Mouse (Mus musculus): Measurements from ENCODE around the gene Zc3h15.
"Not testable (repeated sequence)": the region's sequence is repeated elsewhere in the genome, so short reads cannot be mapped to it uniquely, and the experiment has no call there.

Gene Zc3h15

DNA sequence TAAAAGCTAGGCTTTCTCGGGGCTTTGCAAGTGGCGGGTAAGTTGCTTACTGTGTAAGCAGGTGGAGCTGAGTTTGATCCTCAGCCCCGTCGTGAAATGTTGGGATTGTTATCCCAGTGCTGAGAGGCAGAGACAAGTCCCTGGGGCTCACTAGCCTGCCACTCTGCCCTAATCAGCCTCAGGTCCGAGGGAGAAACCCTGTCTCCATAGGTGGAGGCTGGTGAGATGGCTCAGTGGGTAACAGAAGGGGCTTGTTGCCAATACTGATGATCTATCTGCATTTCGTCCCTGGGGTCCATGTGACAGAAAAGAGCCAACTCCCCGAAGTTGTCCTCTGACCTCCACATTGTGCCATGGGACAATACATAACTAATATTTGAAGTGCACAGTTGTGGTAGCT is 30.2 kb downstream of the Zc3h15 start:
- no peak for DNase-seq (ENCODE audit: low read depth, low spot score)

DNA sequence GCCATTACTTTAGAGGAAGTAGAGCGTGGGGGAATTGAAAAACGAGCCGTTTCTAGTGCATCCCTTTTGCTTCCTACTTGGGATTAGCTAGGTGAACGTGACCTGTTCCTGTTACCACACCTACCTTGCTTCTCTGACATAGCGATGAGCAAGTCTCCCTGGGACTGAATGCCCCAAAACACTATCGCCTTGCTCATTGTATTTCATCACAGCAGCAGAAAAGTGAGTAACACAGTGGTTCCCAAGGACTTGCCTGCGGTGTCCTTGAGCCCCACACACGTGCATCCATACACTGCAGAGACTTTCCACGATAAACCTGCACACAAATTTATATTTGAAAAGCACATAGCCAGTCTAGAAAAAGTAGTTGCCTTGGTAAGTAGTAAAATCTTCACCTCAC is 30.7 kb downstream of the Zc3h15 start:
- DNase-seq (ENCODE audit: low read depth, low spot score): no peak

DNA sequence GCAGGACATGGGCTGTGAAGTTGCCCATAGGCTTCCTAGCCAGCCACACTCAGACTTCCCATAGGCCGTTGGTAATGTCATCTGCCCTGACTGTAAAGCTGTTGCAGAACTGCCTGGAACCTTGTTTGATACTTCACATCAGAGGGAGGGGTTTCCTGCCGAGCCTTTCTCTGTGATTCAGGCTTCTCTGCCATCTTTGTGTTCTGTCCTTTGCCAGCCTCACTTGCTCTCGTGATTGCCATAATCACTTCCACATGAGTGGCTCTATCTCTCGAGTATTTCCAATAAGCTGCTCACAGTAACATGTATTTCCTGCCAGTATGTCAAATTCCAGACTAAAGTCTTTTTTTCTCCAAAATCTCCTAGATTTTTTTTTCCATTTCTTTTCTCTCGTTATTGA is 31.4 kb downstream of the Zc3h15 start:
- no peak for DNase-seq (ENCODE audit: low read depth, low spot score)

DNA sequence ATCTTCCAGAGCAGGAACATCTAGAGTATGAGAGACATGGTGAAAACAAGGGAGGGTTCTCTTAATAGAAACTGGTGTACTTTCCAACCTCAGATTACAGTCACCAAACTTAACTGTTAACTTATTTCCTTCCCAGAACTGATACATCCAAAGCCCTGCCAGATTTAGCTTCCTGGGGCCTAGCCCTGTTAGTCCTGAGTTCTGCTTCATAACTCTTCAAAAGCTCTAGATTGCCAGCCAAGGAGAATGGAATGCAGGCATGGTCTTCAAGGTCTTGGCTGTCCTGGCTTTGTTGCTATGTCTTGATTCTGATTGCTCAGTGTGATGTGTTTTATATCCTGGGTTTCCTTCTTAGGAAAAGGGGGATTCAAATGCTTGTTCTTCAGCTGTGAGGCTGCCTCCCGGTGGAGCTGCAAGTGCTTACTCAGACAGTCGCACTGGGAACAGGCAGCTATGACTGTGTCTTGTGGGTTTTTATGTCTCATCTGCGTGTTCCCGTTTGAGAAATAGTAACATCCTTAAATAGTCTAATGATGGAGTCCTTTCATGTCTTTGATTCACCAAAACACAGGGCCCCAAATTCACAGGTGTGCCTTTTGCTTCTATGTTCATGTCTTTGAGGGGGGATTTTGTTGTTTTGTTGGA is 32.1 kb downstream of the Zc3h15 start:
- no peak for DNase-seq (ENCODE audit: low read depth, low spot score)

DNA sequence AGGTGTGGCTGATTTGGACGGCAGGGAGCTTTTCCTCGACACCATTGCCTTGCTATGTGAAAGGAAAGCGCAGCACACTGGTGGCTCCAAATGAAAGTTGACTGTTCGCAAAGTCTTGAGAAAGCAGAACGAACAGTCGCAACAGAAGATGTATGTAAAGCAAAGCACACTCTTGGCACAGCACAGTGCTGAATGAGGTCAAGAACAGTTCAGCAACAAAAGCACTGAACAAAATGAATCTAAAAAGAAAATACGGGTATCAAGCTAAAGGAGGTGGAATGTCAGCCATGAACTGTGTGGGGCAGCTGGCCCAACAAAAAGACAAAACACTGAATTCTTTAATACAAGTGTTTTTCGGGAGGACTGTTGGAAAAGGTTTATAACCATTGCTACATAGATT is 37.1 kb downstream of the Zc3h15 start:
- DNase-seq (ENCODE audit: low read depth, low spot score): no peak

DNA sequence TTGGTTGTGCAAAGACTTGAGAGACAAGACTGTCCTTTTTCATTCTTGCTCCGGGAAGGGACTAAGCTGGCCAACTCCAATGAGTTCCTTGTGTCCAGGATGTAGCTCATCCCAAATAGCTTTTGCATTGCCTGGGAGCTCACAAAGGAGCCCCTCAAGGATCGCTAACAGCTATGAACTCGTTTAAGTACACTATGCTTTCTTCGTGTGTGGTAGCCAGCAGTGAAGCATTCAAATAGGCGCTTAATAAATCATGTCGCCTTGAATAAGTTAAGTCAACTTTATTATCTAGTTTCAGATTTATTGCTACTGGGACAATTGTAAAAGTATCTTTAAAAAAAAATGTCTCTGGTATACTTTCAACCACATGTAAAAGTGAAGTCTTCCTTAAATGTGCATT is 37.5 kb downstream of the Zc3h15 start:
- no peak for DNase-seq (ENCODE audit: low read depth, low spot score)

DNA sequence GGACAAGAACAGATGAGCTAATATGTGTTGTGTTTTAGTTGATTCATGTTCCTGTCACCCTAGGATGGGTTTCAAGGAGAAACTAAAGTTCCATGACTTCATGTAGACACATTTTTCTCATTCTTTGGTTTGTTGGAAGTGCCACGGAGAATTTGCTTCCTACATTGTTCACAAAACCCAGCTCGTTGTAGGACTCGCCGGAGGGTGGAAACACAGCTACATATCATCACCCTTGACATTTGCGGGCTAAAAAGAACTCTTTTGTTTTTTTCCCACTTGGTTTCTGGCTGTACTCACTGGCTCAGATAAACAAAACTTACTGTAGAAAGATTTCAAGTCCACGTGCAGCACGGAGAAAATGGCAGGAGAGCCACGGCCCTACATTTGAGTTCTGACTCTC is 38.0 kb downstream of the Zc3h15 start:
- DNase-seq (ENCODE audit: low read depth, low spot score): no peak

DNA sequence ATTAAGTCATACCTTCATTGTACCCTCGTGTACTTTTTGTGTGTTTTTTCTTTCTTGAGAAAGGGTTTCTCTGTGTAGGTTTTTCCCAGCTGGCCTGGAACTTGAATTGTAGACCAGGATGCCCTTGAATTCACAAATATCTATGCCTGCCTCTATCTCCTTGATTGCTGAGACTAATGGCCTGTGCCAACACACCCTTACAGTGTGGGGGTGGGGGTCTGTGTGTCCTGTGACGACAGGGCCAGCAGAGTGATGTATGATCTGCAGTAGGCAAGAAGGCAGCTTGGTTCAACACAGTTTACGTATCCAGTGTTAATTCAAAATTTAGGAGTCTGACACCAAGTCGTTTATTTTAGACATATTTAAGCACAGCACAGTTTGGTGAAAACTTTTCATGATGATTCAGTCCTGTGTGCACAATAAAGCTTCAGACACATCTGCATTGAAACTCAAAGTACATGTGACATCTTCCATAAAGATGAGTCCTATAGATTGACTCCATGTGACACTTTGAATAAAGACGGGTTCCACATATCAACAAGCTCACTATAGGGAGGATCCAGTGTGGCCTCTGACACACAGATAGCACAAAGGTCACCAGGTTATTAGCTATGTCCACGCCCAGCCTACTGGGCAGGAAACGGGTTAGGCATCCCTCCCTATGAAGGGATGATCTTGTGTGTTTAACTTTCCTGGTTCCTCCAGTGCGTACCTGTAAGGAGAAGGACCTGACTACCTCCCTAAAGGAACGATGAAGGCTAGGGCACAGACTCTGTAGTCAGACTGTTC is 39.7 kb downstream of the Zc3h15 start:
- no peak for DNase-seq (ENCODE audit: low read depth, low spot score)

DNA sequence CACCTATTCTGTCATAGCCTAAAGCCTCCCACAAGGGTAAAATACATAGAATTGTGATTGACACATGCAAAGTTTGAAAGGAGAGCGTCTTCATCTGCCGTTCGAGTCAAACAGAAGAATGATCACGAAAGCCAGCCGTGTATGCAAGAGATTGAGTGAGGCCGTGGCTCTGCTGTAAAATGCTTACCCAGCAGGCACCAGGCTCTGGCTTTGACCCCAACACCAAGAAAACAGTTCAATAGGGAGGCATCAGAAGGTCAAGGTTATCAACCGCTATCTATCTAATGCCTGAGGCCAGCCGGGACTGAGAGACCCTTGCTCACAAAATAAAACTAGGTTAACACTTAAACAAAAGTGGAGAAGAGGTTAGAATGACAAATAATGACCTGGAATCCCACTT is 40.5 kb downstream of the Zc3h15 start:
- no peak for DNase-seq (ENCODE audit: low read depth, low spot score)

DNA sequence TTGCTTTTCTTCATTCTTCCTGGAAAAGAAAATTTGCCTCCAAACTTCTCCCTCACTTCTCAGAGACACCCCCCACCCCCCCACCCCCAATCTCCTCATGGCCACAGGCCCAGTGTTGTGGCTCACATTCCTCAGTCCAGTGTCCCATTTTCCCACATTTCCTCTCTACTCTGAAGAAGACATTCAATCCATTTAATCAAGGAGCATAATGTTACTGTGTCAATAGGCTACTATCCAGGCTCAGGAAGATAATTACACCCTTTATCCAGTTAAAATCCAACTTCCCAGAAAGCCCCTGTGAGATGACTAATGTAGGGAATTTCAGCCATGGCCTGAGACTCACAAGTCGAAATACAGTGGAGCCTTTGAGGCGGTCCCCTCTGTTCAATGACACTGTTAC is 46.1 kb downstream of the Zc3h15 start:
- no peak for DNase-seq (ENCODE audit: low read depth, low spot score)

DNA sequence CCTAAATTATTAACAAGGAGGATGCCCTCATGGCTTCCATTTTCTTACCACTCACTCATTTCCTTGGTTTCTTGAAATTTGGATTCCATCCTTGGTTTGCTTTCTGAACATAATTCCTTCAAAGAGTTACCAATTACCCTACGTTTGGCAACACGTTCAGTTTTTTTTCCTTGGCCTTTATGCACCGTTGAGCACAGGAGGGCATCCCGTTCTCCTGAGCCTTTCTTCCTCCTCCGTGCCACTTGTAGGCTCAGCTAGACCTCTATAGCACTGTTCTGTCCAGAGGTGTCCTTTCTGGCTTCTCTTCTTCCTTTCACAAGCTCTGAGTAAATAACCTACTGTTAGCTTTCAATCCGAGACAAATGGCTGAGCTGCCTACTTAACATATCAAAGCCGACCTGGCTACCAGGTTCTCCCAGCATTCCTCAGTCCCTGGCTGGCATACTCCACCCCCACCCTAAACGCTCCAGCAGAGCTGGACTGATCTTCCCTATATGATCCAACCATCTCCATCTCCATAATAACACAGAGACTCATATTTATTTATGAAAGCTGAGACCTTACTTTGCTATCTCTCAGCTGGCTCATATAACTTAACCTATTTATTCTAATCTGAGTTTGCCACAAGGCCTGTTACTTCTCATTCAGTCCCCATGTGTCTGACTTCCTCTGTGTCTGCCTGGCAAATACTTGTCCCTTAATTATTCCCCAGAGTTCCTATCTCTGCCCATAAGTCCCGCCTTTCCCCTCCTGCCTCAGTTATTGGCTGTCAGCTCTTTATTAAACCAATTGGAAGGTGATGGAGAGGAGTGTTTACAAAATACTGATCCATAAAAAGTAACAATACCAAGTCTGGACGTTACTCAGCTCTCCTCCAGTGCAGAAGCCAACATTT is 48.7 kb downstream of the Zc3h15 start:
- no peak for DNase-seq (ENCODE audit: low read depth, low spot score)

DNA sequence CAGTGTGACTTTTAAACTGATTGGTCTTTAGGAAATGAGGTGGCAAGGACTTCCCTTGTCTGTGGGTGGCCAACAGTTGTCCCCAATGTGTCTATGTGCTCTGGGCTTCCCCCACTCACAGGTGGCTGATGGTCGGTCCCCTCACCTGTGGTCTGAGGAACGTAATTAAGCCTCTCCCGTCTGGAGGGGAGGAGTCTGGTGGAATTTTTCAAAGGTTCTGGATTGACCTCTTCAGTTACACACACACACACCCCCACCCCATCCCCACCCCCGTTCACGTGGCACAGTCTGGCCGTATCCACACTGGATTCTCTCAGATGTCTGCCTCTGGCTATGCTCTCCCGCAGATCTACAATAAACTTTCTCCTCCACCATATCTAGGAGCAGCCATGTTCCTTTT is 49.8 kb downstream of the Zc3h15 start:
- DNase-seq (ENCODE audit: low read depth, low spot score): no peak

DNA sequence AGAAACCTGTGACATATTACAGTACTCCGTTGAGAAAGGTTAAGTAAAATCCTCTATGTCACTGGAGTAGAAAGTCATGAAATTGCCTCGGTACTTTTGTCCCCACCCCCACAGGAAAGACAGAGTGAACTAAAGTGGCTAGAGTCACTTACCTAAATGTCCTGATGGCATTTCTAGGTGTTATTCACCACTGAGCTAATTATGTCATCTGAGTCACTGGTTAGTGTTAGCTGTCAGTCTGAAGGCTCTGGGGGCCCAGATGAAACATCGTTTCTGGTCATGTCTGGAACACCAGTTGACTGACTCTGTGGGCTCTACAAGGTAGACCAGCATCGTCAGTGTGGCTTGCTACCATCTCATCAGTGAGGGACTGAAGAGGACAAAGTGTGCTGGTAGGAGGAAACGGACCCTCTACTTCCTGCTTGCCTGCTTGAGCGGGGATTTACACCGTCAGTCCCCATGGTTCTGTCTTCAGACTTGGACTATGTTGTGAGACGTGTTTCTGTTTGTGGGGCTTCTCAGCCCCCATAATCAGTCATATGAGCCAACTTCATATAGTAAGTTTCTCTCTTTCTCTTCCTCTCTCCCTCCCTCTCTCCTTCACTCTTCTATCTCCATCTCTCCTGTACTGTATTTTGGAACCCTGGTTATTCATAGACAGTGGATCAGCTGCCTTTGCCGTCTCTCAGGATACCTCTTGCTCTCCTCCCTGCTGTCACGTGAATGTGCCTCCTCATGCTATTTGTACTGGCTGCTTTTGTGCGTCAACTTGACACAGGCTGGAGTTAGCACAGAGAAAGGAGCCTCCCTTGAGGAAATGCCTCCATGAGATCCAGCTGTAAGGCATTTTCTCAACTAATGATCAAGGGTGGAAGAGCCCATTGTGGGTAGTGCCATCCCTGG is 51.4 kb downstream of the Zc3h15 start:
- DNase-seq (ENCODE audit: low read depth, low spot score): no peak

DNA sequence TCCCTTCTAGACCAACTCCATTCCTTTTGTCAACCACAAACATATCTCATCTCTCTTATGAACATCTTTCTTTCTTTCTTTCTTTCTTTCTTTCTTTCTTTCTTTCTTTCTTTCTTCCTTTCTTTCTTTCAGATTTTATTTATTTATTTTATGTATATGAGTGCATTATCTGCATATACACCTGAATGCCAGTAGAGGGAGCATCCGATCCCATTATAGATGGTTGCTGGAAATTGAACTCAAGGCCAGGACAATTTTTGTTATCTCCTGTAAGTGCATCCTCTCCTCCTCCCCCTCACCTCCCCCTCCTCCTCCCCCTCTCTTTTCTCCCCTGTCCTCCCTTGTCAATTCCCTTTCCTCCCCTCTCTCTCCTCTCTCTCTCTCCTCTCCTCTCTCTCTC is 54.2 kb downstream of the Zc3h15 start:
- DNase-seq (ENCODE audit: low read depth, low spot score): no peak

DNA sequence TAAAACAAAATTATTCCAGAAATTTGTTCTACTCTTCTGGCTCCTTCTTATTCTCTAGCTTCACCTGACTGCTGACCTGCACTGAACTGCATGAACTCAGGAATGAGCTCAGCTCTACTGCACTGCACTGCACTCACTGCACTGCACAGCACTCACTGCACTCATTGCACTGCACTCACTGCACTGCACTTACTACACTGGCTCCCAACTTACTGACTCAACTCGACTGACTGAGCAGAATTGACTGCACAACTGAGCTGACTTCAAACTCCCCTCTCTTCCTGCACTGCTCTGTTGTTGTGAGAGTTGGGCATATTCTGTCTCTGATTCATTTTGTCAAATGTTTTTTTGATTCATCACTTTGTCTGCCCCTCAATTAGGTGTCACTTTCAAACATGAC is 55.1 kb downstream of the Zc3h15 start:
- no peak for DNase-seq (ENCODE audit: low read depth, low spot score)

DNA sequence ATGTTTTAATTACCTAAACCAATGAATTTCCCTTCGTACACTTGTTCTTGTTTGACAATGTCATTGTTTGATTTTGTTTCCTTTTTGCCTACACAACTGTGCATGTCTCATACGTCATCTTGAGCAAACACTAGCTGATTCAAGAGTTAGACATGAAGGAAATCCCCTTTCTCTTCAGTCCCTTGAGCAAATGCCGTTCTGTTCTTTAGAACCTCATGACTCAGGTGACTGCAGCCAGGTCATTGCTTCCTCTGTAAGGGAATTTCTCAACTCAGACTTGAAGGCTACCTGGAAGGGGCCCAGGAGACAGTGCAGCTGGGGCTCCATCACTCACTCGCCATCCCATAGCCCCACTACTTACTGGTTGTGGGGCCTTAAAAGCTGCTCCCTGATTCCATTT is 56.4 kb downstream of the Zc3h15 start:
- DNase-seq (ENCODE audit: low read depth, low spot score): no peak

DNA sequence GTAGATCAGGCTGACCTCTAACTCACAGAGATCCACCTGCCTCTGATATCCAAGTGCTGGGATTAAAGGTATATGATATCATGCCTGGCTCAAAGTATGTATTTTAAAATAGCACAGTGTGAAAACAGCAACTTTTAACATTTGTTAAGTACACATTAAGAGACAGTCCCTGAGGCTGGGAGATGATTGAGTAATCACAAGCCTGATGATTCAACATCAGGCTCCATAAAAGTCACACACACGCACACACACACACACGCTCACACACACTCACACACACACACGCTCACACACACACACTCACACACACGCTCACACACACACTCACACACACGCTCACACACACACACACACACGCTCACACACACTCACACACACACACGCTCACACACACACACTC is 58.2 kb downstream of the Zc3h15 start:
- DNase-seq (ENCODE audit: low read depth, low spot score): no peak

DNA sequence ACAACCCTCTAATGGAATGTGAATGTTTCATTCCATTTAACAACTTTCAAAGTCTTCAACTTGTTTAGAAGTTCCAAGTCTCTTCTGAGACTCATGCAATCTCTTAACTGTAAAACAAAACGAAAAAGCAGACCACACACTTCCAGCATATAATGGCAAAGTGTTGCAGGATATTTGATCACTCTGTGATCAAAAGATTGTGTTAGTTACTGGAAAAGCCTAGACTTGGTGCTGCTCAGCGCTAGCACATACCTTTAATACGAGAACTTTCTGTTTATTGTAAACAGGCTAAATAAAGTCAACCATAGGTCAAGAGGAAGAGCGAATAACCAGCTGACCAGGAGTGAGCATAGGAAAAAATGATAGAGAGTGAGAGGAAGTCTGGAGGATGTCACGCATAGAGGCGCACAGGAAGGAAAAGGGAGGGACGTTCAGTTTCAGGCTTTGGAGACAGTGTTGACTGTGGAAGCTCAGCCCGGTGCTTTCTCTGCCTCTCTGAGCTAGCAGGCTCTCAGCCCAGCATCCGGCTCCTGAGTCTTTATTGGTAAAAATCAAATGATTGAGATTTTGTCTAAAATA is 61.4 kb downstream of the Zc3h15 start:
- DNase-seq (ENCODE audit: low read depth, low spot score): no peak

DNA sequence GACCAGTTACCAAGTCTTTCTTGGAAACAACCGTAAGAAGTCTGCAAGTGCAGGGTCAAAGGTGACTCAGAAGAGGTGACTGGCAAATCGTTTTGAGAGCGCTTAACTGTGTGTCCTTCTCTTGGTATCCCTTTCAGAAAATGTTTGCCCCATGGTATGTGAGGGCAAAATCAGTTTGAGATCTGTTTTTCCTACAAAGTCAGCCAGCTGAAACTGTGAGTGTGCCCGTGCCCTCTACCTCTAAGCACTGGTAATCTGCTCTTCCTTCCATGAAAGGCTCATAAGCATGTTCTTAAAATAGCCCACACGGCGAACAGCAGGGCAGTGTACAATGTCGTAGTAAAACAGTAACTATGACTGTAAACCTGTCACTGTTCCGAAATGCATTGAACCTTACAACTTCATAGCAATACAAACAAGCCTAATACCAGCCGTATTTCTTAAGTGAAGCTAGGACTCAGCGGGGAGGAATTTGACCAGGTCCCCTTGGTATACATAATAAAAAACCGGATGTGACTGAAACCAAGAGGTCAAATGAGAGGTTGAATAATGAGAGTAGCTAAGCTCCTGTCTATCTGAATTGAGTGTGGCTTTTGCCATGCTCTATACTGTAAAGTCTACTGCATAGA is 65.8 kb downstream of the Zc3h15 start:
- DNase-seq (ENCODE audit: low read depth, low spot score): peak; percentile 75

DNA sequence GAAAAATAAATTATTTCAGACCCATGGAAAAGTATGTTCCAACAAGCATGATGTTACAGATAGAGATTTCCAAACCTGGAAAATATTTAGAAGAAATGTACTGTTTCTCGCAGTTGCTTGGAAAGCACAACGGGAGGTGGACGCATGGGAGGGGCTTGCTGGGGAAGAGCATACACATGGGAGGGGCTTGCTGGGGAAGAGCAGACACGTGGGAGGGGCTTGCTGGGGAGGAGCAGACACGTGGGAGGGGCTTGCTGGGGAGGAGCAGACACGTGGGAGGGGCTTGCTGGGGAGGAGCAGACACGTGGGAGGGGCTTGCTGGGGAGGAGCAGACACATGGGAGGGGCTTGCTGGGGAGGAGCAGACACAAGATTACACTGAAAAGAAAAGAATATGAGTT is 69.0 kb downstream of the Zc3h15 start:
- DNase-seq (ENCODE audit: low read depth, low spot score): not testable (repeated sequence)

DNA sequence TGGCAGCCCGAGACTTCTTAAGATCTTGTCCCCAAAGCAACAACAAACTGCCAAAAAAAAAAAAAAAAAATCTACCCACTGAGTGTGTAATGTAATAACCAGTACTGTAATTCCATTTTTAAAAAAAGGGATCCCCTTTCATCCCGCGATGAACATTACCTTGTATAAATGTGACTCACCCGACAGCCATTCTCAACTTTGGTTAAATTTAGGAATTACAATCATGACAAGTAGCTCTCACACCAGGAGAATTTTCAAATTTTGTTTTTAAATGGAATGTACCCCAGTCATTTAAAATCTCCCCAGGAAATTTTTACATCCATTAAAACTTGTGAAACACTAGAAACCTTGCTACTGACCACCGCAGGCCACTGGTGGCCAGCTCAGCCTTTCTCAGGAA is 69.7 kb downstream of the Zc3h15 start:
- no peak for DNase-seq (ENCODE audit: low read depth, low spot score)
